Mouse (Mus musculus) limb, embryonic 14.5 days (tissue): Measurements from ENCODE around the gene Gpr89. TPM values are rescaled to one million over a fixed set of nuclear protein-coding genes. Genes with fewer than 3 reads are reported as not detected.
A peak's percentile ranks its signal among the peaks of the same experiment; 100 is the strongest.

Experiments
- ATAC-seq: fragments of 200-750 bp; cut with Nextera tagmentation; 2 replicates; pipeline ENCODE4 v1.8.0; 2017; ENCODE audit warnings: low read depth, moderate number of reproducible peaks, moderate TSS enrichment; ENCODE audit not compliant: low FRiP score
- DNase-seq: peaks from one replicate; pipeline ENCODE4 v3.0.0-alpha.2; 2015; ENCODE audit warnings: low spot score
- H3K27ac ChIP-seq: fragments of 300-500 bp; sonication (generic); replicated peaks from 2 replicates; pipeline ENCODE4 v1.5.1; 2014; ENCODE audit warnings: low read depth, mild to moderate bottlenecking, low read length, moderate library complexity, mixed read lengths
- H3K27me3 ChIP-seq: fragments of 300-500 bp; sonication (generic); 2 replicates; pipeline ENCODE4 v1.6.1; 2014; ENCODE audit warnings: low read length, mixed read lengths; ENCODE audit not compliant: control insufficient read depth, insufficient read depth
- H3K36me3 ChIP-seq: fragments of 300-500 bp; sonication (generic); 2 replicates; pipeline ENCODE4 v1.6.1; 2014; ENCODE audit warnings: mild to moderate bottlenecking, low read length, moderate library complexity, mixed read lengths; ENCODE audit not compliant: control insufficient read depth, insufficient read depth
- H3K4me1 ChIP-seq: fragments of 300-500 bp; sonication (generic); 2 replicates; pipeline ENCODE4 v1.6.1; 2014; ENCODE audit warnings: antibody characterized with exemption, low read length, mixed read lengths; ENCODE audit not compliant: control insufficient read depth, insufficient read depth
- H3K4me2 ChIP-seq: fragments of 300-500 bp; sonication (generic); replicated peaks from 2 replicates; pipeline ENCODE4 v1.6.1; 2014; ENCODE audit warnings: low read depth, mild to moderate bottlenecking, low read length, moderate library complexity; ENCODE audit not compliant: severe bottlenecking
- H3K4me3 ChIP-seq: fragments of 300-500 bp; sonication (generic); replicated peaks from 2 replicates; pipeline ENCODE4 v1.5.1; 2014; ENCODE audit warnings: low read length
- H3K9ac ChIP-seq: fragments of 300-500 bp; sonication (generic); 2 replicates; pipeline ENCODE4 v1.6.1; 2014; ENCODE audit warnings: mild to moderate bottlenecking, low read depth, low read length, moderate library complexity; ENCODE audit not compliant: severe bottlenecking
- H3K9me3 ChIP-seq: fragments of 300-500 bp; sonication (generic); 2 replicates; pipeline ENCODE4 v1.6.1; 2016; ENCODE audit warnings: low read length; ENCODE audit not compliant: control insufficient read depth
- POLR2A ChIP-seq: fragments of 200-500 bp; IDR thresholded peaks from 2 replicates; pipeline ENCODE4 v1.8.0; 2012; ENCODE audit warnings: inconsistent platforms, mild to moderate bottlenecking, moderate library complexity, borderline replicate concordance; ENCODE audit not compliant: insufficient read depth, insufficient read length; ENCODE audit errors: extremely low read depth
- WGBS: fragments of 180-500 bp; shearing (Covaris S2); extraction: QIAGEN DNeasy Blood & Tissue Kit; methylation state at CpG from one replicate; pipeline ENCODE4 v1.1.7; 2014; 5-methylcytosine and 5-hydroxymethylcytosine counted together
- polyA plus RNA-seq, 2 experiments: library from polyadenylated mRNA; depleted of rRNA in 1 of 2; stranded (reverse) in 1 of 2; unstranded in 1 of 2; fragments of >200 nt; fragmentation: Nextera tagmentation in 1 of 2; extraction: Ambion mirVana in 1 of 2; gene quantifications; 2 replicates each; pipeline versions ENCODE4 v1.2.1 to v1.2.3; 2012 to 2014

The Gpr89 gene
- polyA plus RNA-seq, 2 experiments, result 15.8 to 43.5 TPM

DNA sequence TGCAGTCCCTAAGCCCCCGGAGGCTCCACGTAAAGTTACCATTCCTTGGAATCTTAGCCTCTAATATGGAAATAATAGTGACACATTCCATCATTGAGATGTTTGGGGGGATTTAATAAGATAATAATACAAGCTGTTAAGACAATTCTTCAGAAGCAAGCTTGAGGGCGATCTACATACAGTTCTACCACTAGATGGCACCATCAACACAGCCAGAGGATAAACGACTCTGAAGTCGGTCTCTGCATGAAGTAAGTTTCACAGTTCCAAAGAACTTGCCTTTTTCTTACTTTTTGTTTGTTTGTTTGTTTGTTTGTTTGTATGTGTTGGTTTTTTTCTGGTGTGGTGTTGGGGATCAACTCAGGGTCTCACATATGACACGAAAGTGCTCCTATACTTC, 31.1 kb upstream of the Gpr89 start:
- 5% methylated on average over 6 of the region's 6 CpGs for WGBS
- H3K4me3 ChIP-seq, result no peak overlapping the region
- ATAC-seq (no peak; the same call in 1 of the 2 replicates), DNase-seq (peak; percentile 83)
- H3K9me3 ChIP-seq, result no peaks in the 10 kb centered on the region
- no peak overlapping the region for H3K9ac ChIP-seq
- no peaks in the 10 kb centered on the region for H3K36me3 ChIP-seq
- no peaks in the 10 kb centered on the region for H3K27me3 ChIP-seq
- no peak overlapping the region for H3K27ac ChIP-seq
- no peak overlapping the region for H3K4me2 ChIP-seq
- no peak for TF ChIP-seq POLR2A
- peaks cover 6% of the 10 kb centered on the region for H3K4me1 ChIP-seq

DNA sequence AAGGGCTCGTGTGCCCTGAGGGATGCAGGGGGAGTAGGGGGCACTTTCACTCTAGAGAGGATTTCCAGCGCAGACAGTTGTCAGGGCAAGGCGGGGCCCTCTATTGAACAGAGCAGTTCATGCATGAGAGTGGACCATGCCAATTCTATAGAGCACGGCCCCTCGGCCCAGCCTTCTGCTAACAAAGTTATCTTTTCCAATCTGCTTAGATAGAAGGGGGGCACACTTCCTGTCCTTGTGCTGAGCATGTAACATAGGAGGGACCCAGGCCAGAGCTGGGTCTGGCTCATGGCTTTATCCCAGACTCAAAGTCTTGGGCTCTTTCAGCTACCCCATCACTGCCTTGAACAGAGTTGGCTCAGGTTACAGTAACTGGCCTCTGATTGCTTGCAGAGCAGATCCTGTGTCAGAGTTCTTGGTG, 26.1 kb upstream of the Gpr89 start:
- ATAC-seq (no peak), DNase-seq (no peak)
- no peak overlapping the region for H3K4me3 ChIP-seq
- H3K4me1 ChIP-seq, result 0 out of 2 replicates have a peak, but pooled peaks cover 2% of the 10 kb centered on the region
- no peak overlapping the region for H3K4me2 ChIP-seq
- no peak overlapping the region for H3K27ac ChIP-seq
- no peaks in the 10 kb centered on the region for H3K27me3 ChIP-seq
- H3K9me3 ChIP-seq, result no peaks in the 10 kb centered on the region
- no peak overlapping the region for H3K9ac ChIP-seq
- TF ChIP-seq POLR2A, result no peak
- 61% methylated on average over 5 of the region's 5 CpGs for WGBS
- H3K36me3 ChIP-seq, result no peaks in the 10 kb centered on the region

DNA sequence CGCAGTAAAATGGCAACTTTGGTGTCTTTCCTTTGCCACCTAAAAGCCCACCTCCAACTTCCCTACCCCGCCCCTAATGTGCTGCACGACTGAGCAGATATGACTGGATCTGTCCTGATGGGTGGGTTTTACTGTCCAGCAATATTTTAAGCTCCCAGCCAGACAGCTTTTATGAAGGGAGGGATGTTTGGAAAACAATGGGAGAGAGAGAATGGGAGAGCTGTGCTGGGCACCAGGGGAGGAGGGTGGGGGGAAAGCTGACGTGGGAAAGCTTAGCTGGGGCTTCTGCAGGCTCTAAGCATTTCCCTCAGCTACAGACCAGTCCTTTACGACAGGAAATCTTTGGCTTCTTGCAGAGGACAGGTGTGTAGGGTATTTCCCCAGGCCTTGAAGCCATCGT, 20.8 kb upstream of the Gpr89 start, which contains the start of gene Gja8:
Gja8 (minus strand) TSS at position 101 of the 400 bp plus-strand sequence.
- peaks cover under 1% of the 10 kb centered on the region; the same call in 1 of the 2 replicates for H3K4me1 ChIP-seq
- no peak for DNase-seq
- no peaks in the 10 kb centered on the region for H3K9me3 ChIP-seq
- H3K27me3 ChIP-seq, result no peaks in the 10 kb centered on the region
- H3K36me3 ChIP-seq, result no peaks in the 10 kb centered on the region
- no peak for TF ChIP-seq POLR2A
- no peak within 1 kb of the TSS for H3K9ac ChIP-seq
- no peak within 1 kb of the TSS for H3K4me3 ChIP-seq
- no peak within 1 kb of the TSS for H3K4me2 ChIP-seq
- WGBS, result 50% methylated on average over 6 of the region's 6 CpGs
- no peak for ATAC-seq
- H3K27ac ChIP-seq, result no peak within 1 kb of the TSS

GRCm38 (mm10) chr3:96924631-96925030, 19.5 kb upstream of the Gpr89 start:
- Histone ChIP-seq H3K27me3 (0 out of 2 replicates have a peak, but pooled peaks cover 5% of the 10 kb centered on the region), H3K27ac (no peak overlapping the region), H3K36me3 (no peaks in the 10 kb centered on the region), H3K9me3 (no peaks in the 10 kb centered on the region), H3K4me3 (no peak overlapping the region), H3K4me1 (peaks cover 9% of the 10 kb centered on the region; the same call in 1 of the 2 replicates), H3K4me2 (no peak overlapping the region), H3K9ac (no peak overlapping the region)
- DNase-seq, result no peak
- 79% methylated on average over 4 of the region's 4 CpGs for WGBS
- no peak for TF ChIP-seq POLR2A
- ATAC-seq, result no peak

- Histone ChIP-seq H3K4me2 (no peak overlapping the region), H3K4me3 (no peak overlapping the region), H3K4me1 (peaks cover 9% of the 10 kb centered on the region; the same call in 1 of the 2 replicates), H3K27me3 (peaks cover 20% of the 10 kb centered on the region; the same call in 1 of the 2 replicates), H3K36me3 (no peaks in the 10 kb centered on the region), H3K9ac (no peak overlapping the region), H3K9me3 (no peaks in the 10 kb centered on the region), H3K27ac (no peak overlapping the region)
- ATAC-seq (no peak), DNase-seq (peak; percentile 12)
- WGBS, result 12% methylated on average over 7 of the region's 7 CpGs
- TF ChIP-seq POLR2A, result no peak
Measured at GRCm38 (mm10) chr3:96920991-96921390, 15.8 kb upstream of the Gpr89 start.

DNA sequence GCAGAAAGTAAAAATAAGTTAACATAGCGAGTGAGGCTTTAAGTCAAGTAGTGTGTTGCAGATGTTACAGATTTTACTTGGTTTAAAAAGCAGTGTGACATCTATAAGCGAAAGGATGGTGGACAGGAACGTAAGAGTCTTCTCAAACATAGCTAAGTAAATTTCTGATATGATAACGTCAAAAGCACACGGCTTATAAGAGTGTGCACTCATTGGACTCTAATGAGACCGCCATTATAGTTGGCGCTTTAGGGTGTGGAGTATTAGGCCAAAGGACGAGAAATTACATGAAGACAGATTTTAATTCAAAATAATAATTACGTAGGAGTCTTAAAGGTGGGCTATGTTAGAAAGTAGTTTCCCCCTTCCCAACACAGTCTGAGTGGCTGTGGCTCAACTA, 446 bp upstream of the Gpr89 start:
- TF ChIP-seq POLR2A, result no peak
- Histone ChIP-seq H3K4me2 (peak overlapping the region; percentile 86), H3K4me1 (peaks cover 4% of the 10 kb centered on the region), H3K9ac (peak overlapping the region; percentile 86), H3K27ac (no peak overlapping the region), H3K36me3 (no peaks in the 10 kb centered on the region), H3K9me3 (no peaks in the 10 kb centered on the region), H3K4me3 (peak overlapping the region; percentile 94), H3K27me3 (no peaks in the 10 kb centered on the region)
- ATAC-seq (no peak), DNase-seq (no peak)
- 43% methylated on average over 9 of the region's 9 CpGs for WGBS
